Mouse (Mus musculus) ovary, postnatal 10 days (tissue): ENCODE measurements at regions not wholly inside any gene's neighbourhood (a gene's known extent, or its start where the extent isn't known, plus 50 kb on each side); places are given as distances from the start of the nearest gene placed in this dataset.

Source experiments
- DNase-seq: peaks from one replicate; pipeline ENCODE4 v3.0.0; 2022; ENCODE audit warnings: low spot score

DNA sequence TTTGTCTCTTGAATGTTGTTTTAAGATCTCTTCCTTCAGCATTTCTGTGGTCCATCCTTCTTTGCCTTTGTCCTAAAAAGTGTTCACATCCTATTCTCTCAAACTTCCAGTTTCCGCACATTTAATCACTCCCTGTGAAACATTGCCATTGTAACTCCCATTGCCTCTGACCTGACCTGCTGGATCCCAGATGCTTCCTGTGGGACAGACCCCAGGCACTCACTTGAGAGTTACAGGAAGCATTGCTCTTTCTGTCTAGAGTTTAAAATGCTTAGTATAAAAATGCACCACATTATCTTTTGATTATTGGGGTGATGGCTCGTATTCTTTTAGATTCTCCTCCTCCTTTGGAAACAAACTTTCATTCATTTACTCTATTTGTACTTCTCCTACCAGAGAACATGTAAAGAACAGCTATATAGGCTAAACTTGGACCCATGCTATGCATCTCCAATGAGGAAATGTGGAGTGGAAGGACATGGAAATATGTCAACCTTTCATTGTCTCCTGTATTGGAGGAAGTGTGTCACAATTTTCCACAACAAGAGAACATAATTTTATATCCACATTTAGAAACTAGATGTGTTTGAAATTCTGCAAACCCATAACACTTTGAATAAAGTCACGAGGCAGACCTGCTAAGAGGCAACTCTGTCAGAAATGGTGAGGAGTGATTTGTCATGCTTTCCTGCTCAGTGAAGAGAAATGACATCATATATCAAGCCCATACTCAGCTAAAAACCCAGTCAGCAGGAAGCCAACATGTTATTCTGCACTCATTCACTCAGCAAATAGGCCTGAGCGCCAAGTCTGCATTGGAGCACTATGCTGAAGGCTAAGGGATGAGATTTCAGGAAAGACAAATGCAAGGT lies 308.8 kb upstream of the Marcks start:
- no peak for DNase-seq

- DNase-seq: no peak
These were observed 301.3 kb upstream of the Marcks start for GRCm38 (mm10) chr10:37439863-37440613.

- DNase-seq: no peak
These were observed 299.6 kb upstream of the Marcks start for GRCm38 (mm10) chr10:37438312-37438711.

- DNase-seq: no peak
These were observed 298.1 kb upstream of the Marcks start for GRCm38 (mm10) chr10:37436849-37437248.

GRCm38 (mm10) chr10:37434229-37434628 lies 295.5 kb upstream of the Marcks start:
- no peak for DNase-seq

- no peak for DNase-seq
These were observed 284.3 kb upstream of the Marcks start for GRCm38 (mm10) chr10:37423047-37423446.

DNA sequence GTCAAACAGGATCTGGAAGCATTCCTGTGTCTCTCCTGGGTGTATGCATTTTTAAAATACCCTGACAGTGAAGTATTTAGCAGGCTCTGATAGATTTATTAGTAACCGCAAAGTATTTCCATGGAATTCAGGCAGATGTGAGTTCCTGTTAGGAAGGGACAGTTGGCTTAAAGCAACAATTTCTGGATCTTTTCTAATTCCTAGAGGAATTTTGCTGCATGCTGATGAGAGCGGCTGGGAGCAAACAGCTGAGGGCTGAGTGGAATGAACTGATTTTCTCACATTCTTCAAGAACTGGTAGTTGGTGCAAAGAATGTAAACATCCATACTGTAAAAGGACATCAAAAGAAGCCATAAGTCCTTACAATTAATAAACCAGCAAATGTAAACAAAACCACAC lies 283.9 kb upstream of the Marcks start:
- DNase-seq: no peak

DNA sequence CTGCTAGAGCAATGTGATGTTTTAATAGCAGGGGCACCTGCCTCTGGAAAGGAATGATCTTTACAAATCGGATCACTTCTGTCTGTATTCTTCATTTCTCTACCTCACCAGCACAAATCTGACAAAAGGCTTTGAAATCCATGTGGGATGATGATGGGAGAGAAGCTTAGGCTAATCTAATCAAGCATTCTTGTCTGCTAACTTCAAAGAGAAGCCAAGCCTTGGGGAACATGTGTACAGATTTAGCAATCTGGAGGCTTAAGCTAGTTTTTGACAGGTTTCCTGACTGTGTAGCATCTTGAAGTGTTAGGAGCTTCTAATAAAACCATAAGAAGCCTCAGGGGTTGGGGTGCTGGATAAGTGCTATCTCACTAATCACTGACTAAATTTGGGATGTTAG lies 277.6 kb upstream of the Marcks start:
- no peak for DNase-seq

- DNase-seq: no peak
These were observed 273.7 kb upstream of the Marcks start for GRCm38 (mm10) chr10:37412401-37412800.

GRCm38 (mm10) chr10:37409749-37410148 lies 271.0 kb upstream of the Marcks start:
- DNase-seq: no peak

- no peak for DNase-seq
These were observed 268.8 kb upstream of the Marcks start for GRCm38 (mm10) chr10:37407487-37407886.

GRCm38 (mm10) chr10:37404933-37405332 lies 266.2 kb upstream of the Marcks start:
- no peak for DNase-seq

DNA sequence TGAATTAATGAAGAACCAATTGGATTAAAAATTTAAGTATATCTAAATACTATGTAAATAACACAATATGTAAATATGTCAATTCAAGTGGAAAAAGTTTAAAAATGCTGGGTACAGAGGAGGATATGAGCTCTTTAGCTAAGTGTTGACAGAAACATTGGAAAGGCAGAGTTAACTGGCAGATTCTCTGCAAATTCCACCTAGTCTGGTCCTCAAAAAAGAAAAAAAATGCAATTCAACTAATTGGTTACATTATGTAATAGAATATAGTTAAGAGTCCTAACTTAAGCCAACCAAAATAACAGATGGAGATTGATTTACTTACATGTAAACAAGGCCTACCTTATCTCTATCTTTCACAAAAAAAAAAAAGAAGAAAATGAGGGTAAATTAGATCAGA lies 265.7 kb upstream of the Marcks start:
- no peak for DNase-seq

- DNase-seq: no peak
These were observed 263.7 kb upstream of the Marcks start for GRCm38 (mm10) chr10:37402376-37402775.

DNA sequence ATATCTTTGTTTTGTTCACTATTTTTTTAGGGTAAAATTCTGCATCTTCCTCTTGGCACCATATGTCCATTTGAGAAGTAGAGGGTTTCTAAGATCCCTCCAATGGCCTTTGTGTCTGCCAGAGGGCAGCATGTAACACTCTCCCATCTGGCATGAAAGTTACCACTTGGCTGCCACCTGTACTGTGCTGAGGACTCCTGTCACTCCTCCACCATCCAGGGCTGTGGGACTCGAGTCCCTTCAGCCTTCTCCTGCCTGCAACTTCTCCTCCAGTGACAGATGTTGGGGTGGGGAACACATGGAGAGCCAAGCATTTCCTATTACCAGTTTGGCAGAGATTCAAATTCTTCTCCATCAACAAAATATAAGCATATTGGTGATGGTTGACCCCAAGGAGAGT lies 262.3 kb upstream of the Marcks start:
- no peak for DNase-seq

DNA sequence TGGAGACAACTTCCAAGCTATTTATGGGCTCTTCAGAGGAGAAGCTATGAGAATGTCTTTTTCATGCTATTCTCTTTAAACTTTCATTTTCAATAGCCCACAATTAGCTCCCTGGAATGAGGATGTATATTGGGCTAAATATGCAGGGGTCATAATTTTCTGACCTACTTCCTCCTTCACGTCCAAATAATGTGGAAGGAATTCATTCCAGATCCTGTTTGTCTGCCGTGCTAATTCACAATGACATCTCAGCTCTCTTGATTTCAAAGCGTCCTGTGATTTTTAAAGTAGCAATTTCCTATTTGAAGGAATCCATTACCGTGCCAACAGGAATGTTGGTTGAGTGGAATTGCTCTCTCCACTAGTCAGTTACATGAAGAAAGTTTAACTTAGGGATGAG lies 261.7 kb upstream of the Marcks start:
- DNase-seq: no peak

GRCm38 (mm10) chr10:37397271-37397991 lies 258.7 kb upstream of the Marcks start:
- DNase-seq: peak; percentile 31

DNA sequence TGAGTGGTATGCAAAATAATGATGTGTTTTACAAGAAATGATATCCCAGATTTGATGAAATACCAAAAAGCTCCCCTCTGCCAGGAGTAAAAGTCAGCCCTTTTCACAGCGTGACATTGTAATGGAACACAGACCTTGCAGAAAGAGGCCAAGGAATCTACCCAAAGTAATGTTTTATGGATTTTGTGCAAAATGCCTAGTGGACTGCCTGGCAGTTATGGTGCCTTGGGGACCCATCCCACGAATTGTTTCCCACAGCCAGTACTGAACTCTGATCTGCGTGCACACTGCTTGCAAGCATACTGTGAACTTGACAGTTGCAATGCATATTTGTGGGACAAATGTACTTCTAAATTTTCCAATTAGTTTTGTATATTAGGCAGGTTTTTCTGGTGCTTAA lies 251.3 kb upstream of the Marcks start:
- no peak for DNase-seq

DNA sequence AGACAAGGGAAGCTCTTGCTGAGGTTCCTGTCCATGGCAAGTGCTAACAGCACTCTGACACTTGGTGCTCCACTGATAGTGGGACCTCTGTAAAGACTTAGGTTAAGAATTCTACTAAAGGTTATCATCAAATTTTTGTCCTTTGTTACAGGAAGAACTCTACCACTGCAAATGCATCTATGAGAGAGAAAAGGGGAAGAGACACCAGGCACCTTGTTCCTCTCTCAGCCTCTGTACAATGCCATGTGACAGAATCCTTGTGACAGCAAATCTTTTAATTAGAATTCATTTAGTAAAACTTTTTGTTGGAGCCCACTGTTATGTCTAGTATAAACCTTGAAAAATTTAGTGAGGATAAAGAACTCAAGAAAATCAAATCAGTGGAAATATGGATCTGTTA lies 247.5 kb upstream of the Marcks start:
- DNase-seq: no peak

GRCm38 (mm10) chr10:37380024-37380423 lies 241.3 kb upstream of the Marcks start:
- no peak for DNase-seq

- DNase-seq: no peak
These were observed 239.4 kb upstream of the Marcks start for GRCm38 (mm10) chr10:37378002-37378702.
